Mouse (Mus musculus) urinary bladder, postnatal 0 days (tissue): ENCODE results near the gene Rab5a. TPM values are rescaled to one million over a fixed set of nuclear protein-coding genes. Genes with fewer than 3 reads are reported as not detected.

ENCODE experiments used
- polyA plus RNA-seq: library from polyadenylated mRNA; unstranded; fragments of >200 nt; fragmentation: Nextera tagmentation; extraction: Ambion mirVana; gene quantifications from 2 replicates; pipeline ENCODE4 v1.2.1, GENCODE M21; 2015

Gene Rab5a
- polyA plus RNA-seq, result 75.5 and 89.3 TPM in 2 replicates

DNA sequence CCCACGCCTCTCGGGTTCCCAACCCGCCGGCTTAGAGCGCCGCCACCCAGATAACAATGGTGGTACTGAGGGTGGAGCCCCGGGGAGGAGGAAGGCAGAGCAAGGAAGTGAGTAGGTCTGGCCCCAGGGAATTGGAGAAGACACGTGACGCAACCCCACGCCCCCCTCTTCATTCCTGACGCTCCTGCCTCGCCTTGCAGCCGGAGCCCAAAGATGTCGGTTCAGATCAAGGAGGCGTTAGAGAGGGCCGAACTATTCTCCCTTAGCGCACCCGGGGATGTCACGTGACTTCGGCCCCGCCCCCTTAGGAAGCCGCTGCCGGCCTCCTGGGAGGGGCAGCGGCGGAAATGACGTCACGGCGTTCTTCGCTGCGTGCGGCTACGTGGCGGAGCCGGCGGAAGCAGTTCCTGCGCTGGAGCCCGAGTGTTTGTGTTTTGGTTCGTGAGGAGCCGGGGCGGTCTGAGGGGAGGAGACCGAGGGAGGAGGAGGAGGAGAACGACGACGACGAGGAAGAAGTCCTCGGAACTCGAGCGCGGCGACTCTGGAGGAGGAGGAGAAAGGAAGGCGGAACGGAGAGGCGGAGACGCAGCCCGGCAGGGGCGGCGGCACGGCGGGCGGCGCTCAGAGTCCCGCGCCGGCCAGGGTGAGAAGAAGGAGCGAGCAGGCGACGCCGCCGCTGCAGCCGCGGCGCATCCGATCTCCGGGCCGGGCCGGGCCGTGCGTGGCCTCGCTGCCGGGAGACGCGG, at the start of gene Rab5a:
TSS of gene Rab5a (plus strand) at position 377 of the 746 bp plus-strand sequence.

GRCm38 (mm10) chr17:53462603-53463495, 16.2 kb upstream of the Rab5a start, which contains the start of gene Efhb:
Gene Efhb (minus strand): TSS chr17:53463321.

GRCm38 (mm10) chr17:53539351-53539750, 60.3 kb downstream of the Rab5a start, which contains the start of gene Pp2d1:
Gene Pp2d1 (minus strand): TSS chr17:53539451.

Other genes with a start within 250 kb of the Rab5a start
- 0.17 and 0.63 TPM in 2 replicates for gene Efhb, start 15.9 kb upstream of the Rab5a start, polyA plus RNA-seq
- gene Pp2d1, start 60.2 kb downstream of the Rab5a start, polyA plus RNA-seq, result 0.07 TPM in 1 of 2 replicates, not detected in the other
- 7.1 and 8.9 TPM in 2 replicates for gene Kat2b, start 87.6 kb downstream of the Rab5a start, polyA plus RNA-seq
- gene Sgo1, start 210.1 kb downstream of the Rab5a start, polyA plus RNA-seq, result 5.9 and 10.7 TPM in 2 replicates